Comparison of ENCODE assay signal across 9 mouse cellular contexts in genomic region chr6:147954967-147955830, GRCm38 (mm10).
DNase-seq lines count a peak whose midpoint lies in the region; ATAC-seq and TF ChIP-seq lines count a peak whose summit lies in the region.
"Had no signal": no experiment of that assay in that cellular context is flagged by ENCODE, and none has a peak within 500 bp of the region (broad histone marks: within the 10 kb centered on the region; RNA-seq: fewer than 3 reads in every experiment).

No protein-coding gene starts in this region.

- DNase-seq in embryo, embryonic 10.5 days (ENCODE audit: low spot score) = peak; percentile 26
- no peak for DNase-seq in embryo, embryonic 10 days (ENCODE audit: low spot score)
- peak; percentile 40 for DNase-seq in lung, embryonic 14.5 days
- DNase-seq in lung, postnatal 10 days = no peak
- peak; percentile 59 for DNase-seq in kidney, adult 2 months
- no peak for DNase-seq in heart, adult 9 months (ENCODE audit: low spot score in 2 of 2)
- no peak for DNase-seq in right cerebral cortex, postnatal 4 days
- DNase-seq: cerebellum, adult 9-11 months had no signal

- 45% methylated on average over 7 of the region's 7 CpGs for WGBS in lung, embryonic 14.5 days
- 49% methylated on average over 7 of the region's 7 CpGs for WGBS in kidney, adult 2 months
- 48% methylated on average over 7 of the region's 7 CpGs for WGBS in small intestine, adult 2 months

- no peak overlapping the region for H3K4me2 ChIP-seq in lung, embryonic 14.5 days

- H3K4me1 ChIP-seq in lung, embryonic 14.5 days (ENCODE audit: insufficient read depth) = no peaks in the 10 kb centered on the region
- H3K4me1 ChIP-seq in kidney, adult 2 months (ENCODE audit: control insufficient read depth, insufficient read depth, low read length) = peaks cover 11% of the 10 kb centered on the region
- H3K4me1 ChIP-seq in small intestine, adult 2 months (ENCODE audit: control insufficient read depth, insufficient read depth, insufficient read length, low read length) = peaks cover 20% of the 10 kb centered on the region; the same call in 1 of the 2 replicates

- TF ChIP-seq CTCF in lung, embryonic 14.5 days (IDR thresholded peaks at IDR 0.05; ENCODE audit: low read depth) = peak; percentile 25
- TF ChIP-seq CTCF in kidney, adult 2 months (conservative IDR thresholded peaks at IDR 0.05; ENCODE audit: insufficient read depth, insufficient read length, low read depth, low read length) = peak; percentile 22; the same call in 1 of the 2 replicates
- no peak for TF ChIP-seq CTCF in small intestine, adult 2 months (IDR thresholded peaks at IDR 0.05; ENCODE audit: extremely low read depth, insufficient read length, insufficient replicate concordance, low read depth, low read length)

- 0 out of 2 replicates have a peak, but pooled peaks have one; percentile 37 for ATAC-seq in lung, embryonic 14.5 days (ENCODE audit: insufficient read depth)

- no peak overlapping the region for H3K9ac ChIP-seq in lung, embryonic 14.5 days

- TF ChIP-seq POLR2A in kidney, adult 2 months (IDR thresholded peaks at IDR 0.05; ENCODE audit: low read depth, low read length) = no peak
- TF ChIP-seq POLR2A in small intestine, adult 2 months (IDR thresholded peaks at IDR 0.05; ENCODE audit: low read depth, low read length) = no peak

- H3K36me3 ChIP-seq in lung, embryonic 14.5 days (ENCODE audit: insufficient read depth) = no peaks in the 10 kb centered on the region
- H3K36me3 ChIP-seq in kidney, adult 2 months (ENCODE audit: control insufficient read depth, insufficient read depth, low read length) = no peaks in the 10 kb centered on the region
- H3K36me3 ChIP-seq in small intestine, adult 2 months (ENCODE audit: control insufficient read depth, insufficient read depth, low read length) = no peaks in the 10 kb centered on the region

- no peaks in the 10 kb centered on the region for H3K27me3 ChIP-seq in lung, embryonic 14.5 days (ENCODE audit: insufficient read depth, low read length)
- no peaks in the 10 kb centered on the region for H3K27me3 ChIP-seq in kidney, adult 2 months (replicated peaks; ENCODE audit: control insufficient read depth, insufficient read depth, low read length)
- H3K27me3 ChIP-seq in small intestine, adult 2 months (ENCODE audit: control insufficient read depth, insufficient read depth, low read length) = no peaks in the 10 kb centered on the region

- H3K9me3 ChIP-seq in lung, embryonic 14.5 days (ENCODE audit: low read depth, low read length) = no peaks in the 10 kb centered on the region

- no peak overlapping the region for H3K27ac ChIP-seq in lung, embryonic 14.5 days (ENCODE audit: low read depth)
- H3K27ac ChIP-seq in kidney, adult 2 months (ENCODE audit: insufficient read depth, low read depth, low read length) = peak overlapping the region; percentile 44; the same call in 1 of the 2 replicates
- H3K27ac ChIP-seq in small intestine, adult 2 months (ENCODE audit: insufficient read depth, low read depth, low read length) = peak overlapping the region; percentile 91

- no peak overlapping the region for H3K4me3 ChIP-seq in lung, embryonic 14.5 days (ENCODE audit: low read depth, low read length)
- H3K4me3 ChIP-seq in kidney, adult 2 months (ENCODE audit: insufficient read depth, low read depth, low read length) = no peak overlapping the region
- H3K4me3 ChIP-seq in small intestine, adult 2 months (ENCODE audit: low read depth, low read length) = no peak overlapping the region

Comparison
In these comparisons a context has a peak if more than half of its experiments do, and no peak if none do; other contexts are left out.
1. DNase-seq: peak in embryo, embryonic 10.5 days (single experiment), lung, embryonic 14.5 days (single experiment) and kidney, adult 2 months (single experiment); none in embryo, embryonic 10 days (single experiment), lung, postnatal 10 days (single experiment), heart, adult 9 months (0 of 2) and right cerebral cortex, postnatal 4 days (single experiment).